Mouse (Mus musculus): ENCODE measurements around the gene Blcap. TPM values are rescaled to one million over a fixed set of nuclear protein-coding genes. Genes with fewer than 3 reads are reported as not detected.

Gene Blcap
- polyA plus RNA-seq, 1 experiment: 24.7 TPM

DNA sequence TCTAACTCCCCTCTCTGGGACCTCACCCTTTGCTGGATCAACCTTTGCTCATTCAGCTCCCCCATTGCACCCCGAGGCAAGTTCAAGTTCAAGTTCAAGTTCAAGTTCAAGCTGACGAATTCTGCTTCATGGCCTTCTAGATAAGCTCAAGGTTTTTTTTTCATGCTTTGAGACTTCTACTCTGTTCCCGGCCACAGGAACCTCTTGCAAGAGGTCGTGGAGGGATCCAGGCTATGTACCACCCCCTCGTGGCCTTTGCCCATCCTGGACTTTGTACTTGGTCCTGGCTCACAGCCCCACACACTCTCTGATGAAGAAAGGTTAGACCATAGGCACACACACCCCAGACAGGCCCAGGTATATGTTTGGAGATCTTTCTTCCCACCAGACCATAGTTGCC lies 61.9 kb downstream of the Blcap start:
- TF ChIP-seq FLI1 (IDR thresholded peaks at IDR 0.05; ENCODE audit: low read length): no peak
- TF ChIP-seq GATA1 (IDR thresholded peaks at IDR 0.05; ENCODE audit: borderline replicate concordance, low read length): no peak
- no peaks in the 10 kb centered on the region for H3K36me3 ChIP-seq (replicated peaks; ENCODE audit: low read length)
- H3K9me3 ChIP-seq: no peaks in the 10 kb centered on the region
- H3K4me1 ChIP-seq: peaks cover 9% of the 10 kb centered on the region; the same call in 1 of the 2 replicates
- no peak overlapping the region for H3K4me3 ChIP-seq (replicated peaks)
- H3K27me3 ChIP-seq (replicated peaks): peaks cover 95% of the 10 kb centered on the region

- Histone ChIP-seq H3K9me3 (no peaks in the 10 kb centered on the region), H3K4me3 (replicated peaks) (no peak overlapping the region), H3K4me1 (peaks cover 12% of the 10 kb centered on the region; the same call in 1 of the 2 replicates), H3K36me3 (replicated peaks; ENCODE audit: low read length) (no peaks in the 10 kb centered on the region), H3K27me3 (replicated peaks) (peaks cover 92% of the 10 kb centered on the region)
- TF ChIP-seq FLI1 (IDR thresholded peaks at IDR 0.05; ENCODE audit: low read length): no peak
- no peak for TF ChIP-seq GATA1 (IDR thresholded peaks at IDR 0.05; ENCODE audit: borderline replicate concordance, low read length)
Measured at GRCm38 (mm10) chr2:157506779-157507178, 64.3 kb downstream of the Blcap start.

Other genes with a start within 250 kb of the Blcap start
- gene Ghrh, start 223.8 kb downstream of the Blcap start, polyA plus RNA-seq (2012; ENCODE audit: insufficient read depth, low replicate concordance): 1.1 TPM in 1 of 2 replicates, not detected in the other
- 42.3 and 73.0 TPM in 2 replicates for gene Manbal, start 203.7 kb downstream of the Blcap start, polyA plus RNA-seq (2012; ENCODE audit: insufficient read depth, low replicate concordance)
- 186 and 225 TPM in 2 replicates for gene Src, start 152.8 kb downstream of the Blcap start, polyA plus RNA-seq (2012; ENCODE audit: insufficient read depth, low replicate concordance)
- gene Nnat, start 11.2 kb downstream of the Blcap start, polyA plus RNA-seq (2012; ENCODE audit: insufficient read depth, low replicate concordance): not detected in 2 replicates
- gene Ctnnbl1, start 166.1 kb upstream of the Blcap start, polyA plus RNA-seq (2012; ENCODE audit: insufficient read depth, low replicate concordance): 2.0 and 11.9 TPM in 2 replicates